Mouse (Mus musculus): Measurements from ENCODE around the gene Bfsp2.

DNA sequence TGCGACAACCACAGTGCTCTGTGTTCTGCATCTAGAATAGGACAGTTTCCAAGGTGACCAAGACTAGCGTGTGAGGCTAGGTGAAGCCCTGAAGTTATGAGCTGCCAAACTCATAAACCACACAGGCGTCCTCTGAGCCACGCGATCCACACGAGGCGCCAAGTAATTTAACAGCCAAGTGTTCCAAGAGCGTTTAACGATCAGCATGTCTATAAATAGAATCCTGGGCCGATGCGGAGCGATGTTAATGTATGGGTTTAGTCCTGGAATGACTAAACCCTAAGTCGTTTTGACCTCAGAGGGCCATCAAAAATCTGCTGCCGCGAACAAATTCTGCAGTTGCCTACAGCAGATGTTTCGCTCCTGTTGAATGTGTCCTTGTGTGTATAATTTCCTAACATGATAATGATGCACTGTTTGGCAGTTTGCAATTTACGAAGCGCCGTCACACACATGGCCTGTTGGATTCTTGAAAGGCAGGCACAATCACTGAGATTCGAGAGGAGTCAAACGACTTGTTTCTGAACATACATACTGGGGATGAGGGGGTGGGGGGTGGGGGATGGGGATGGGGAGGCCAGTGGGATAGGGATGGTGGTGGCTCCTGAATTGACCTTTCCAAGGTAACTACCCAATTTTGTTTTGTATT lies 81.6 kb downstream of the Bfsp2 start:
- TF ChIP-seq POLR2A (IDR thresholded peaks at IDR 0.05; ENCODE audit: borderline replicate concordance, extremely low read depth, insufficient read depth, insufficient read length, poor library complexity, severe bottlenecking) (no peak), CTCF (IDR thresholded peaks at IDR 0.05; ENCODE audit: borderline replicate concordance, extremely low read depth, insufficient read depth, insufficient read length) (no peak)
